Mouse (Mus musculus) embryo, embryonic 9.5 days (tissue): ENCODE measurements around the gene Filip1l.

Source experiments
- DNase-seq: peaks from one replicate; pipeline ENCODE4 v3.0.0-alpha.2; 2017; ENCODE audit errors: extremely low spot score

Gene Filip1l

GRCm38 (mm10) chr16:57570789-57571311 lies 218.0 kb downstream of the Filip1l start:
- DNase-seq: no peak

- no peak for DNase-seq
Measured at GRCm38 (mm10) chr16:57573831-57574230, 220.9 kb downstream of the Filip1l start.

- DNase-seq: no peak
Measured at GRCm38 (mm10) chr16:57575764-57576388, 223.0 kb downstream of the Filip1l start.

GRCm38 (mm10) chr16:57577519-57577918 lies 224.6 kb downstream of the Filip1l start:
- no peak for DNase-seq

GRCm38 (mm10) chr16:57580041-57580440 lies 227.1 kb downstream of the Filip1l start:
- no peak for DNase-seq

GRCm38 (mm10) chr16:57582008-57582407 lies 229.1 kb downstream of the Filip1l start:
- DNase-seq: no peak

- no peak for DNase-seq
Measured at GRCm38 (mm10) chr16:57585201-57585600, 232.3 kb downstream of the Filip1l start.

GRCm38 (mm10) chr16:57593422-57594157 lies 240.7 kb downstream of the Filip1l start:
- DNase-seq: peak; percentile 33

GRCm38 (mm10) chr16:57597295-57597957 lies 244.5 kb downstream of the Filip1l start:
- DNase-seq: no peak

- no peak for DNase-seq
Measured at GRCm38 (mm10) chr16:57601031-57601430, 248.1 kb downstream of the Filip1l start.

GRCm38 (mm10) chr16:57606444-57607227 lies 253.7 kb downstream of the Filip1l start, which contains the start of gene Cmss1:
Gene Cmss1 (minus strand): TSS chr16:57606864.
- DNase-seq: peak; percentile 91

- peak; percentile 22 for DNase-seq
Measured at GRCm38 (mm10) chr16:57611768-57612167, 258.9 kb downstream of the Filip1l start.
